Mouse (Mus musculus): Measurements from ENCODE around the gene Atg2a.

The Atg2a gene

GRCm38 (mm10) chr19:6247526-6248300 lies 6.2 kb downstream of the Atg2a start:
- DNase-seq (ENCODE audit: low read depth, low spot score), result no peak

GRCm38 (mm10) chr19:6253021-6253420 lies 11.6 kb downstream of the Atg2a start:
- DNase-seq (ENCODE audit: low read depth, low spot score), result no peak

- DNase-seq (ENCODE audit: low read depth, low spot score), result no peak
These were observed 19.0 kb downstream of the Atg2a start for GRCm38 (mm10) chr19:6260428-6260827.

- no peak for DNase-seq (ENCODE audit: low read depth, low spot score)
These were observed 19.5 kb downstream of the Atg2a start for GRCm38 (mm10) chr19:6260946-6261345.

- no peak for DNase-seq (ENCODE audit: low read depth, low spot score)
These were observed 19.9 kb downstream of the Atg2a start for GRCm38 (mm10) chr19:6261379-6261778.

GRCm38 (mm10) chr19:6262222-6262621 lies 20.8 kb downstream of the Atg2a start:
- no peak for DNase-seq (ENCODE audit: low read depth, low spot score)

- DNase-seq (ENCODE audit: low read depth, low spot score), result no peak
These were observed 21.5 kb downstream of the Atg2a start for GRCm38 (mm10) chr19:6262839-6263433.

- no peak for DNase-seq (ENCODE audit: low read depth, low spot score)
These were observed 22.7 kb downstream of the Atg2a start for GRCm38 (mm10) chr19:6264200-6264599.

GRCm38 (mm10) chr19:6264945-6265344 lies 23.5 kb downstream of the Atg2a start:
- DNase-seq (ENCODE audit: low read depth, low spot score), result no peak

GRCm38 (mm10) chr19:6265727-6266182 lies 24.3 kb downstream of the Atg2a start:
- DNase-seq (ENCODE audit: low read depth, low spot score), result no peak

- DNase-seq (ENCODE audit: low read depth, low spot score), result peak; percentile 40
These were observed 26.1 kb downstream of the Atg2a start for GRCm38 (mm10) chr19:6267306-6268169.

GRCm38 (mm10) chr19:6268170-6268528 lies 26.7 kb downstream of the Atg2a start:
- DNase-seq (ENCODE audit: low read depth, low spot score), result peak; percentile 86

GRCm38 (mm10) chr19:6268670-6269132 lies 27.2 kb downstream of the Atg2a start:
- no peak for DNase-seq (ENCODE audit: low read depth, low spot score)

GRCm38 (mm10) chr19:6269798-6270475 lies 28.5 kb downstream of the Atg2a start:
- DNase-seq (ENCODE audit: low read depth, low spot score), result no peak

GRCm38 (mm10) chr19:6270661-6271060 lies 29.2 kb downstream of the Atg2a start:
- no peak for DNase-seq (ENCODE audit: low read depth, low spot score)

- DNase-seq (ENCODE audit: low read depth, low spot score), result no peak
These were observed 29.7 kb downstream of the Atg2a start for GRCm38 (mm10) chr19:6271206-6271605.

GRCm38 (mm10) chr19:6272053-6272452 lies 30.6 kb downstream of the Atg2a start:
- no peak for DNase-seq (ENCODE audit: low read depth, low spot score)

- DNase-seq (ENCODE audit: low read depth, low spot score), result peak; percentile 56
These were observed 31.3 kb downstream of the Atg2a start for GRCm38 (mm10) chr19:6272738-6273137.

- no peak for DNase-seq (ENCODE audit: low read depth, low spot score)
These were observed 32.1 kb downstream of the Atg2a start for GRCm38 (mm10) chr19:6273592-6273991.

GRCm38 (mm10) chr19:6273998-6274608 lies 32.6 kb downstream of the Atg2a start:
- DNase-seq (ENCODE audit: low read depth, low spot score), result no peak

GRCm38 (mm10) chr19:6275740-6276389 lies 34.4 kb downstream of the Atg2a start:
- DNase-seq (ENCODE audit: low read depth, low spot score), result no peak

Data from skeletal muscle tissue, adult 2 months (tissue).